Mouse (Mus musculus) erythroblast, adult 5-6 weeks (primary cell): ENCODE measurements around the gene Phf21a. TPM values are rescaled to one million over a fixed set of nuclear protein-coding genes. Genes with fewer than 3 reads are reported as not detected.
"Not testable (repeated sequence)": the region's sequence is repeated elsewhere in the genome, so short reads cannot be mapped to it uniquely, and the experiment has no call there.

Source experiments
- ATAC-seq: replicated peaks from 2 replicates; pipeline ENCODE4 v1.8.0; 2016; ENCODE audit warnings: moderate number of reproducible peaks, mild to moderate bottlenecking, moderate TSS enrichment, inconsistent platforms; ENCODE audit not compliant: poor library complexity, low FRiP score, severe bottlenecking
- total RNA-seq, 2 experiments: library from RNA; stranded (forward) in 1 of 2; stranded (reverse) in 1 of 2; fragments of 150-400 nt in 1 of 2; fragments of 200-764, 138-1000 nt in 1 of 2; gene quantifications; 2 replicates each; pipeline versions ENCODE4 v1.2.3 to v1.2.4; 2015 to 2017; ENCODE audit warnings: low replicate concordance in 2 of 2

Gene Phf21a
- total RNA-seq, 2 experiments from 2014 or later: 11.1 to 15.2 TPM

DNA sequence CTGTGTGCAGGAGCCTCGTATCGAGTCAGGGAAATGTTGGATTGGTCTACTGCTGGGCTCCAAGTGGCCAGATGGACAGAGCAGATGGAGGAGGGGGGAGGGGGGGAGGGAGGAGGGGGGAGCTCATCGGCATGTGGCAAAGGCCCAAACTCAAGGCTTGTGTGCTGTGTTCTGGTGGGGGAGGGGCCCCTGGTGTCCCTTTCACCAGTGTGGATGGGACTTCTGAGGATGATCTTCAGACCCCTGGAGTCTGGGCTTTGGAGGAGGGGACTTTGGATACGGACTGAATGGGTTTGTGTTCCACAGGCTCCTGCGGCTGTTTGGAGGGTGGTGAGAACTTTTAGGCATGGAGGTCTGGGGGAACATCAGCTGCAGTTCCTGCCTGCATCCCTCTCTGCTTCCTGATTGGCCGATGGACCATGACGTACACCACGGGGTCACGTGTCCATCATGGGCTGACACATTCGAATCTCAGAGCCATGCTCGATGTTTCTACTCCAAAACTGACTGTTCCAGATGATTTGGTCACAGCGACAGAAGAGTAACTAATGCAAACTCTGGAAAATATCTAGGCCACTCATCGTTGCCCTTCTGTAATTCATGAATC, 16.7 kb upstream of the Phf21a start:
- ATAC-seq: no peak

DNA sequence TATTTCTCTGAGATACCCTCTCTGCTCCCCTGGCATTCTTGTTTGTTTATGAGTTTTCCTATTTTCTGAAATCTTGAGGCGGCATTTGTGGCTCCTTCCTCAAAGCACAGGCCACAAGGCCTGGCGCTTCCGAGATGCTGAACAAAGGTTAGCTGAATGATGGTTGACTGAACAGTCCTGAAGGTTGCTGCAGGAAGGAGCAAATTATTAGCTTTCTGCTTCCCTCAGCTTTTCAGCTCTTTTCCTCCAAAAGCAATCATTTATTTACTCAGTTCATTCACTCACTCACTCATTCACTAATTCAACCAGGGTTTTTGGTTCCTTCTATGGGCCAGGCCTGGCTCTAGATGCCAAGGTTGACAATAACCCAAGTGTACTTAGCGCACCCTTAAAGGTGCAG, 10.7 kb upstream of the Phf21a start:
- no peak for ATAC-seq

GRCm38 (mm10) chr2:92085721-92086120, 7.2 kb upstream of the Phf21a start:
- ATAC-seq: no peak

GRCm38 (mm10) chr2:92087065-92087464, 5.9 kb upstream of the Phf21a start:
- no peak for ATAC-seq

GRCm38 (mm10) chr2:92089782-92090181, 3.1 kb upstream of the Phf21a start:
- ATAC-seq: no peak

GRCm38 (mm10) chr2:92093503-92093902, 586 bp downstream of the Phf21a start:
- not testable (repeated sequence) for ATAC-seq

DNA sequence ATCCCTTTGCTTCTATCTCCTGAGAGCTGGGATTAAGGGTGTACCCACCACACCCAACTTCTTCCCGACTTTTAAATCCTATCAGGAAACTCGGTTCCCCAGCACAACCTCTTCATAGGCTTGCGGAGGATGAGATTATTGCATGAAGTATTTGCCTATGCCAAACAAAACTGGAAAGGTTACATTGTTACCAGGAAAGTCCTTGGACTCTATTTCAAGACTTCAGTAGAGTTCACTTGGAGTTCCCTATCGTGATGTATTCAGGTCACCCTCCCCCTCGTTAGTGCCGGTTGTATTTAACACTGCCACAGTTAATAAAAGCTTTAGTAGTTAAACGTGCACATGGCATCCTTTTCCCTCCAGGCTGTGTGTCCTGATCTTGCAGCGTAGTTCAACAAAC, 1.2 kb downstream of the Phf21a start:
- no peak for ATAC-seq

DNA sequence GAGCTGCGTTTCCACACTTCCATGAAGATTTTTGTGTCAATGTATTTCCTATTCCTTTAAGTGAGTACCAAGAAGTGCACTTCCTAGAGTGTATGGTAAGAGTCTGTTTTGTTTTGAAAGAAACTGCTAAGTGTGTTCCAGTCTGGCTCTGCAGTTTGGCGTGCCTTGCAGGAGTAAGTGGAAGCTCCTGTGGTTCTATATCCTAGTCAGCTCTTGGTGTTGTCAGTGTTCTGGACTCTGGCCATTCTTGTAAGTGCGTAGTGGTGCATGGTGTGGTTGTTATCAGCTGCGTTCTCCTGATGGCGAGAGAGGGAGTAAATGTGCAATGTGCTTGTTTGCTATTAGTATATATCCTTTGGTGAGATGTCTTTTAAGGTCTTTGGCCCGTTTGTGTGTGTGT, 7.9 kb downstream of the Phf21a start:
- ATAC-seq: no peak

GRCm38 (mm10) chr2:92124523-92124922, 31.6 kb downstream of the Phf21a start:
- no peak for ATAC-seq

DNA sequence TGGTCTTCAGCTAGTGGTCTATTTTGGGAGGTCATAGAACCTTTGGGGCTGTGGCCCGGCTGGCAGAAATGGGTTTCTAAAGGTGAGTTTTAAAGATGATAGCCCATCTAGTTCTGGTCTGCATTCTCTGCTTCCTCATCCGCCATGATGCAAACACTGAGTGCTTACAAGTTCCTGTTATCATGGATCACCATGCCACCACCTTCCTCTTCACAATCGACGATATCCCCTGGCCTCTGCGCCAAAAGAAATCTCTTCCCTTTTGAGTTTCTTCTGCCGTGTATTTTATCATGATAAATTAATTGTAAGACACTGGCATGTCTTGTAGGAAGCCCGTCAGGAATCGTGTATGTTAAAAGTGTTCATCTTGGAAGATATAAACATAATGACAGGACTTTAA, 32.4 kb downstream of the Phf21a start:
- no peak for ATAC-seq

GRCm38 (mm10) chr2:92130071-92130470, 37.2 kb downstream of the Phf21a start:
- ATAC-seq: no peak

DNA sequence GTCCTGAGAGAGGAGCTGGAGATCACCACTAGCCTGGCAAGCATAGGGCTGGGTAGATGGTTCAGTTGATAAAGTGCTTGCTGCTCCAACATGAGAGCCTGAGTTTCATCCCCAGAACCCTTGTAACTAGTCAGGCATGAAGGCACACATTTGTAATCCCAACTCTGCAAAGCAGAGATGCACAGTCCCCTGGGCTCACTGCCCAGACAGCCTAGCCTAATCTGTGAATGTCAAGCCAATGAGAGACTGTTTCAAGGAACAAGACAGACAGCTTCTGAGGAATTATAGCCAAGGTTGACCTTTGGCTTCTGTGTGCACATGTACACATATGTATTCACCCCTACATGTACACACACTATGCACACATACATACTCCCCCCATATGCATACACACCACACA, 45.8 kb downstream of the Phf21a start:
- no peak for ATAC-seq

DNA sequence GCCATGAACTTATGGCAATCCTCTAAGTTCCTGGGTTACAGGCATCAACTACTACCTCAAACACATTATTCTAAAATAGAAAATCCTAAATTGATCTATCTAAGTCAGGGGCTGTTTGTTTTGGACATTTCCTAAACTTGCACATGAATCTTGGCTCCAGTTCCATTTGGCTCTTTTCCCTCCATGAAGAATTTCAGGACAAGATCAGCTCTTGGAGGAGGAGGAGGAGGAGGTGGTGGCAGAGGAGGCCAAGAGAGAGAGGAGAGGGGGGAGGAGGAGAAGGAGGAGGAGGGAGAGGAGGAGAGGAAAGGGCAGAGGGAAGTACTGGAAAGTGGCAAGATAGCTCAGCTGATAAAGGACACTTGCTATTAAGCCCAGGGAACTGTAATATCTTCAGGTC, 46.4 kb downstream of the Phf21a start:
- no peak for ATAC-seq

DNA sequence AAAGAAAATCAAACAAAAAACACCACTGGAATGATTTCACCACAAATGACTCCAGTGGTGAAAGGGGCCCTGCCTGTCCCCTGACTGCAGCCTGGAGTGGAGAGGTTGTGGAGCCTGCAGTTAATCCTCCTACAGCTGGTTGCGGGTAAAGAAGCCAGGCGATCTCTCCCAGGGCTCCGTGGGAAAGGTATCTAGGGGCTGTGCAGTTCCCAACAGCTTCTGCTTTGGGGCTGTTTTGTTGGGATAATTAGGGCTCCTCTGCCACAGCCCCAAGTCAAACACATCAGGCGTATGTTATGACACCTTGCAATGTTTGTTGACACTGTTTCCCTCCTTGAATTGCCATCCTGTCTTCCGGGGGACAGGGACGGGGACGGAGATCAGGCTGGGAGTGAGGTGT, 47.5 kb downstream of the Phf21a start:
- ATAC-seq: no peak

GRCm38 (mm10) chr2:92141073-92141472, 48.2 kb downstream of the Phf21a start:
- ATAC-seq: no peak

DNA sequence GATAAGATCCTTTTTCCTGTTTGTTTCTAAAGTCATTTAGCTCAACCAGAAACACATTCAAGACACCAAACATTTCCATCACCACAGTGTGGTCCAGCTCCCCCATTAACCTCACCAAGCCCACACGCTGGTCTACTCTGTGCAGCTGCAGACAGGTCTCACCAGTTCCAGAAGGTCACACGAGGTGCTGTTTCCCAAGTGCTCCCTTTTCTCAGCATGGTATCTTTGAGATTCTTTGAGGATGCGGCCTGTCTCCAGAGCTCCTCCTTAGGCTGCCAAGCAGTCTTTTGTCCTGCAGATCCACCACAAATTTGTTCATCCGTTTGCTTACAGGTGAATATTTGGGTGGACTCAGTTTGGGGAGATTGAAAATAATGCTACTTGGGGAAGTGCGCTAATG, 51.0 kb downstream of the Phf21a start:
- ATAC-seq: no peak

DNA sequence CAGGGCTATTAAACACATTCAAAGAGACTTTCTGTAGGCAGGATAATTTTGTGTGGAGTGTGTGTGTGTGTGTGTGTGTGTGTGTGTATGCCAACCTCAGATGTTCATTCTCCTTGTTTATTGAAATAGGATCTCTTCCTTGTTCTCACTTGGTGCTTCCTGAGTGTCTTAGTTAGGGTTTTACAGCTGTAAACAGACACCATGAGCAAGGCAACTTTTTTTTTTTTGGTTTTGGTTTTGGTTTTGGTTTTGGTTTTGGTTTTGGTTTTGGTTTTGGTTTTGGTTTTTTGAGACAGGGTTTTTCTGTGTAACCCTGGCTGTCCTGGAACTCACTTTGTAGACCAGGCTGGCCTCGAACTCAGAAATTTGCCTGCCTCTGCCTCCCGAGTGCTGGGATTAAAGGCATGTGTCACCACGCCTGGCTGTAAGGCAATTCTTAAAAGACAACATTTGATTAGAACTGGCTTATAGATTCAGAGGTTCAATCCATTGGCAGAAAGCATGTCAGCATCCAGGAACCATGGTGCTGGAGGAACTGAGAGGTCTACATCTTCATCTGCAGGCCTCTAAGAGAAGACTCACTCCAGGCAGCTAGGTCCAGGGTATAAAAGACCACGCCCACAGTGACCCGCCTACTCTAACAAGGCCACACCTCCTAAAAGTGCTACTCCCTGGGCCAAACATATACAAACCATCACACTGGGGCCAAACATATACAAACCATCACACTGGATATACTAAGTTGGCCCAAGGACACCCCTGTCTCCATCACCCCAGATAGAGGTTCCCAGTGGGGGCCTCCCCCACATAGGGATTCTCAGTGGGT, 55.2 kb downstream of the Phf21a start:
- ATAC-seq: not testable (repeated sequence)

- ATAC-seq: no peak
Observed at GRCm38 (mm10) chr2:92164291-92164690, 71.4 kb downstream of the Phf21a start.

DNA sequence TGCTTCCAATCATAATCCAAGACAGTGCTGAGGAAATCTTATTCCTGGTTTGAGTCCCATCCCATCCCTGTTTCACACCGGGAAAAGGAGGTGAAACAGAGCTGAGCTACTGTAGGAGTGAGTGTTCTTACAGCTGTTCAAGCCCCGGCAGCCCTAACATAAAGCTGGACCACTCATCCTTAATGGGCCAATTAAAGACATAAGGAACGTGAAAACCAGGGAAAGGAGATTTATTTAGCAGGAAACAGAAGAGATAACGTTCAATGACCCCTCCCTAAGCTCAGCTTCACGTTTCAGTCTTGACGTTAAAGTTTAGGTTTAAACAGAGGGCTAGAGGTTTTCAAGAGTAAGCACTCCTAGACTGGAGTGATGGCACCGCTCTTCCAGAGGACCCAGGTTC, 74.0 kb downstream of the Phf21a start:
- ATAC-seq: no peak

DNA sequence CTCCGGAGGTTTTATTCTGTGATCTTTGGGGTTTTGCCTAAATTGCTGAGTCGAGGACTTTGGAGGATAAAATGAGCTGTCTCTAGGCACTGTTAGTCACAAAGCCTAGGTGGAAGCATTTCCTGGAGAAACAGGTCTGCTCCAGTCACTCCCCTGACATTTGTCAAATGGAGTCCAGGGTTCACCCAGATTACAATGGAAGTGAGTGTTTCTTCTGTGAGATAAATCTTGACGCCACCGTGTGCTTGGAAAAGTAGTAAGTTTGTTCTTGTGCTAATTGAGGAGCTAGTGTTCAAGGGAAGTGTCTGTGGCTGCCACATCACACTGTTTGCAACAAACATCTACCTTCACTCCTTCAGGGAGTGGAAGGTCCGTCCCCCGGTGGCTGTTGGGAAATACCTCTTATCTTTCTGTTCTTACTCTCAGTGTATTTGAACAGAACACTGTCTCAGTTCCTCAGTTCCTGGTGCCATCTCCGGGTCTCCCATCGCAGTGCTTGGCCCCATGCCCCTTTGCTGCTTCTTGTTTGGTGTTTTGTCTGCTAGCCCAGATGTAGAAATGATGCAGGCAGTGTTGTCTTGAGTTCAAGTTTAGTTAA, 78.2 kb downstream of the Phf21a start:
- no peak for ATAC-seq

GRCm38 (mm10) chr2:92172300-92172699, 79.4 kb downstream of the Phf21a start:
- ATAC-seq: no peak
